Mouse (Mus musculus): ENCODE results near the gene Ddx19a. TPM values are rescaled to one million over a fixed set of nuclear protein-coding genes. Genes with fewer than 3 reads are reported as not detected.

Gene Ddx19a
- polyA plus RNA-seq (2012; rRNA removed), result 20.1 and 29.0 TPM in 2 replicates
- polyA plus RNA-seq (2014; fragmentation: Nextera tagmentation; extraction: Ambion mirVana), result 12.8 and 14.4 TPM in 2 replicates

- WGBS (ENCODE audit: insufficient replicate concordance), result 3% methylated on average over 58 of the region's 58 CpGs
Measured at GRCm38 (mm10) chr8:110997547-110998531, at the start of gene Ddx19a. TSS of gene Ddx19a (minus strand) at chr8:110997800.

GRCm38 (mm10) chr8:111044003-111044734, 46.6 kb upstream of the Ddx19a start:
- Histone ChIP-seq H3K4me2 (ENCODE audit: low read depth) (no peak overlapping the region), H3K4me1 (replicated peaks; ENCODE audit: control insufficient read depth in 2 of 2, insufficient read depth in 2 of 2, low read length in 1 of 2) (no peaks in the 10 kb centered on the region), H3K9me3 (ENCODE audit: control insufficient read depth, low read length) (no peaks in the 10 kb centered on the region), H3K27ac (no peak overlapping the region), H3K36me3 (replicated peaks; ENCODE audit: control insufficient read depth, insufficient read depth, low read depth) (peaks cover 99% of the 10 kb centered on the region), H3K27me3 (ENCODE audit: control insufficient read depth, insufficient read depth, low read length) (no peaks in the 10 kb centered on the region), H3K9ac (replicated peaks) (no peak overlapping the region), H3K4me3 (ENCODE audit: insufficient read depth in 1 of 2, low read depth in 2 of 2, low read length in 2 of 2) (no peak overlapping the region)
- 31% methylated on average over 2 of the region's 2 CpGs for WGBS (ENCODE audit: insufficient replicate concordance)
- no peak for DNase-seq (ENCODE audit: low read depth in 3 of 3, low spot score in 3 of 3)
- no peak for ATAC-seq (ENCODE audit: insufficient read depth)
- TF ChIP-seq EP300 (IDR thresholded peaks at IDR 0.05; ENCODE audit: low read depth), result no peak
- peak; percentile 34; the same call in 1 of the 2 replicates for TF ChIP-seq CTCF (IDR thresholded peaks at IDR 0.05; ENCODE audit: low read depth)

More at GRCm38 (mm10) chr8:110997547-110998531, at the start of gene Ddx19a:
- peak; percentile 57 for TF ChIP-seq CTCF (IDR thresholded peaks at IDR 0.05; ENCODE audit: low read depth)
- TF ChIP-seq EP300 (IDR thresholded peaks at IDR 0.05; ENCODE audit: low read depth), result no peak
- Histone ChIP-seq H3K9me3 (ENCODE audit: control insufficient read depth, low read length) (no peaks in the 10 kb centered on the region), H3K4me2 (ENCODE audit: low read depth) (peak within 1 kb of the TSS; percentile 86), H3K4me3 (ENCODE audit: insufficient read depth in 1 of 2, low read depth in 2 of 2, low read length in 2 of 2) (peak within 1 kb of the TSS; percentile 73 to 96), H3K4me1 (replicated peaks; ENCODE audit: control insufficient read depth in 2 of 2, insufficient read depth in 2 of 2, low read length in 1 of 2) (peaks cover 4 to 12% of the 10 kb centered on the region in 2 experiments; a peak in 2 of 4 replicates), H3K27me3 (ENCODE audit: control insufficient read depth, insufficient read depth, low read length) (no peaks in the 10 kb centered on the region), H3K27ac (peak within 1 kb of the TSS; percentile 81), H3K9ac (replicated peaks) (peak within 1 kb of the TSS; percentile 92), H3K36me3 (replicated peaks; ENCODE audit: control insufficient read depth, insufficient read depth, low read depth) (no peaks in the 10 kb centered on the region)
- DNase-seq (ENCODE audit: low read depth in 3 of 3, low spot score in 3 of 3), result peak; percentile 82 to 87 (median 85)
- ATAC-seq (ENCODE audit: insufficient read depth), result peak; percentile 95

GRCm38 (mm10) chr8:111042546-111042945, 44.9 kb upstream of the Ddx19a start:
- ATAC-seq (ENCODE audit: insufficient read depth) (no peak), DNase-seq (ENCODE audit: low read depth in 3 of 3, low spot score in 3 of 3) (no peak)
- H3K9me3 ChIP-seq (ENCODE audit: control insufficient read depth, low read length), result no peaks in the 10 kb centered on the region
- H3K9ac ChIP-seq (replicated peaks), result no peak overlapping the region
- TF ChIP-seq EP300 (IDR thresholded peaks at IDR 0.05; ENCODE audit: low read depth), result no peak
- no peak for TF ChIP-seq CTCF (IDR thresholded peaks at IDR 0.05; ENCODE audit: low read depth)
- H3K36me3 ChIP-seq (replicated peaks; ENCODE audit: control insufficient read depth, insufficient read depth, low read depth), result peaks cover 99% of the 10 kb centered on the region
- WGBS (ENCODE audit: insufficient replicate concordance), result 90% methylated on average over 19 of the region's 19 CpGs
- H3K27ac ChIP-seq, result no peak overlapping the region
- no peak overlapping the region for H3K4me2 ChIP-seq (ENCODE audit: low read depth)
- no peak overlapping the region for H3K4me3 ChIP-seq (ENCODE audit: insufficient read depth in 1 of 2, low read depth in 2 of 2, low read length in 2 of 2)
- no peaks in the 10 kb centered on the region for H3K27me3 ChIP-seq (ENCODE audit: control insufficient read depth, insufficient read depth, low read length)
- no peaks in the 10 kb centered on the region for H3K4me1 ChIP-seq (replicated peaks; ENCODE audit: control insufficient read depth in 2 of 2, insufficient read depth in 2 of 2, low read length in 1 of 2)

- no peak overlapping the region for H3K4me2 ChIP-seq (ENCODE audit: low read depth)
- no peaks in the 10 kb centered on the region for H3K27me3 ChIP-seq (ENCODE audit: control insufficient read depth, insufficient read depth, low read length)
- H3K4me1 ChIP-seq (replicated peaks; ENCODE audit: control insufficient read depth in 2 of 2, insufficient read depth in 2 of 2, low read length in 1 of 2), result peaks cover 14 to 18% of the 10 kb centered on the region in 2 experiments
- no peaks in the 10 kb centered on the region for H3K9me3 ChIP-seq (ENCODE audit: control insufficient read depth, low read length)
- no peak overlapping the region for H3K4me3 ChIP-seq (ENCODE audit: insufficient read depth in 1 of 2, low read depth in 2 of 2, low read length in 2 of 2)
- DNase-seq (ENCODE audit: low read depth in 3 of 3, low spot score in 3 of 3) (no peak), ATAC-seq (ENCODE audit: insufficient read depth) (no peak)
- TF ChIP-seq CTCF (IDR thresholded peaks at IDR 0.05; ENCODE audit: low read depth) (no peak), EP300 (IDR thresholded peaks at IDR 0.05; ENCODE audit: low read depth) (no peak)
- no peak overlapping the region for H3K9ac ChIP-seq (replicated peaks)
- H3K27ac ChIP-seq, result no peak overlapping the region
- H3K36me3 ChIP-seq (replicated peaks; ENCODE audit: control insufficient read depth, insufficient read depth, low read depth), result peaks cover 58% of the 10 kb centered on the region
- WGBS (ENCODE audit: insufficient replicate concordance), result 92% methylated on average over 15 of the region's 15 CpGs
Measured at GRCm38 (mm10) chr8:111036591-111036990, 39.0 kb upstream of the Ddx19a start.
